Mouse (Mus musculus) E14TG2a.4 (cell line): ENCODE data around the gene Dmpk.

Experiments
- CTCF ChIP-seq: conservative IDR thresholded peaks from 2 replicates; pipeline ENCODE4 v1.5.1; 2014; ENCODE audit warnings: low read length
- NANOG ChIP-seq: IDR thresholded peaks from 2 replicates; pipeline ENCODE4 v1.6.1; 2014; ENCODE audit warnings: borderline replicate concordance, low read length, mixed read lengths
- POU5F1 ChIP-seq: IDR thresholded peaks from 2 replicates; pipeline ENCODE4 v1.6.1; 2014; ENCODE audit warnings: low read length, borderline replicate concordance

DNA sequence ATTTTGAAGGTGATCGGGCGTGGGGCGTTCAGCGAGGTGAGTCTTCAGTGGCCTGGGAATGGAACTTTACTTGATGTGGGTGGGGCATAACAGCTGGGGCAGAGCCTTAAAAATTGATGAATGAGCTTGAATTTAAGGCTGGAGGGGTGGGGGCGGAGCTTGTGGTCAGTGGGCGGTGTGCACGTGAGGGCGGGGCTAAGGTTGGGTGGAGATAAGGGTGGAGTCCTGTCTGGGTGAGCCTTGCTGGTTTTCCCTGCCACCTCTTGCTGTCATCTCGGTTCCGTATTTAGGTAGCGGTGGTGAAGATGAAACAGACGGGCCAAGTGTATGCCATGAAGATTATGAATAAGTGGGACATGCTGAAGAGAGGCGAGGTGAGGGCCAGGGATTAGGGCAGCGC is 2.4 kb downstream of the Dmpk start:
- TF ChIP-seq CTCF (no peak), POU5F1 (no peak), NANOG (no peak)
